Mouse (Mus musculus) kidney, postnatal 10 days (tissue): ENCODE measurements at regions not wholly inside any gene's neighbourhood (a gene's known extent, or its start where the extent isn't known, plus 50 kb on each side); places are given as distances from the start of the nearest gene placed in this dataset.

Experiments
- DNase-seq: peaks from one replicate; pipeline ENCODE4 v3.0.0; 2021; ENCODE audit warnings: mixed read lengths

- no peak for DNase-seq
Observed at GRCm38 (mm10) chr10:117579210-117579609, 50.1 kb upstream of the Cpm start.

GRCm38 (mm10) chr10:117578696-117579146 is 50.6 kb upstream of the Cpm start:
- DNase-seq = no peak

- no peak for DNase-seq
Observed at GRCm38 (mm10) chr10:117577970-117578695, 51.2 kb upstream of the Cpm start.

- DNase-seq = no peak
Observed at GRCm38 (mm10) chr10:117576881-117577730, 52.2 kb upstream of the Cpm start.

GRCm38 (mm10) chr10:117576154-117576859 is 53.0 kb upstream of the Cpm start:
- no peak for DNase-seq

- no peak for DNase-seq
Observed at GRCm38 (mm10) chr10:117575404-117576153, 53.7 kb upstream of the Cpm start.

GRCm38 (mm10) chr10:117574915-117575314 is 54.4 kb upstream of the Cpm start:
- no peak for DNase-seq

- DNase-seq = no peak
Observed at GRCm38 (mm10) chr10:117574056-117574727, 55.1 kb upstream of the Cpm start.

GRCm38 (mm10) chr10:117573596-117573850 is 55.8 kb upstream of the Cpm start:
- DNase-seq = no peak

- no peak for DNase-seq
Observed at GRCm38 (mm10) chr10:117572746-117573595, 56.3 kb upstream of the Cpm start.

- DNase-seq = no peak
Observed at GRCm38 (mm10) chr10:117571891-117572573, 57.3 kb upstream of the Cpm start.

GRCm38 (mm10) chr10:117570971-117571861 is 58.1 kb upstream of the Cpm start:
- DNase-seq = peak; percentile 67

GRCm38 (mm10) chr10:117570091-117570970 is 59.0 kb upstream of the Cpm start:
- no peak for DNase-seq

- DNase-seq = no peak
Observed at GRCm38 (mm10) chr10:117569301-117570079, 59.8 kb upstream of the Cpm start.

- DNase-seq = no peak
Observed at GRCm38 (mm10) chr10:117568472-117569300, 60.6 kb upstream of the Cpm start.

- no peak for DNase-seq
Observed at GRCm38 (mm10) chr10:117568138-117568387, 61.2 kb upstream of the Cpm start.
